Mouse (Mus musculus): ENCODE data around the gene Rpl23. TPM values are rescaled to one million over a fixed set of nuclear protein-coding genes. Genes with fewer than 3 reads are reported as not detected.
A peak's percentile ranks its signal among the peaks of the same experiment; 100 is the strongest.

Gene Rpl23
- total and polyA plus RNA-seq, 3 experiments: 255 to 1,694 (median 589) TPM

GRCm38 (mm10) chr11:97802495-97802894 lies 20.3 kb upstream of the Rpl23 start:
- Histone ChIP-seq H3K4me1 (ENCODE audit: insufficient read depth, low read depth, low read length) (peaks cover 61% of the 10 kb centered on the region), H3K36me3 (replicated peaks) (peaks cover 37% of the 10 kb centered on the region), H3K9me3 (replicated peaks) (no peaks in the 10 kb centered on the region), H3K4me3 (ENCODE audit: low read depth, low read length) (no peak overlapping the region), H3K27me3 (ENCODE audit: insufficient read depth, low read length) (no peaks in the 10 kb centered on the region)
- ATAC-seq (ENCODE audit: extremely low read depth, insufficient number of reproducible peaks, low FRiP score, poor library complexity, severe bottlenecking) (no peak), DNase-seq (ENCODE audit: low spot score) (no peak)
- TF ChIP-seq GATA2 (IDR thresholded peaks at IDR 0.05; ENCODE audit: borderline replicate concordance, low read depth, low read length) (no peak), POLR2AphosphoS5 (IDR thresholded peaks at IDR 0.05; ENCODE audit: insufficient replicate concordance, low read depth, low read length) (no peak), CTCF (IDR thresholded peaks at IDR 0.05; ENCODE audit: low read depth, low read length) (no peak), TAL1 (conservative IDR thresholded peaks at IDR 0.05; ENCODE audit: low read depth, low read length) (no peak)

DNA sequence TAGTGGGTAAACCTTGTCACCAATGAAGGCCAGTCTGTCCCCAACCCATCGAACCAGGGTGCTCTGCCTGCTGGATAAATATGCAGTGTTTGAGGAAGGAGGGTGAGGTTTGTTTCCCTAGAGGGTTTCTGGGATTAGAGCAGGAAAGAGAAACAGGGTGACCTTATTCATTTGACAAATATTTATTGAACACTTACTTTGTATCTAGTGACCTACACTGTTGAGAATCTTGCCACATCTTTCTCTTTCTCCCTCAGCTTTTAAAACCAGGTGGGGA lies 19.9 kb upstream of the Rpl23 start:
- ATAC-seq (ENCODE audit: extremely low read depth, insufficient number of reproducible peaks, low FRiP score, poor library complexity, severe bottlenecking): no peak
- H3K4me3 ChIP-seq (ENCODE audit: low read depth, low read length): no peak overlapping the region
- H3K9me3 ChIP-seq (replicated peaks): no peaks in the 10 kb centered on the region
- TF ChIP-seq POLR2AphosphoS5 (IDR thresholded peaks at IDR 0.05; ENCODE audit: insufficient replicate concordance, low read depth, low read length) (no peak), CTCF (IDR thresholded peaks at IDR 0.05; ENCODE audit: low read depth, low read length) (no peak), GATA2 (IDR thresholded peaks at IDR 0.05; ENCODE audit: borderline replicate concordance, low read depth, low read length) (no peak), TAL1 (conservative IDR thresholded peaks at IDR 0.05; ENCODE audit: low read depth, low read length) (no peak), GATA1 (IDR thresholded peaks at IDR 0.05; ENCODE audit: borderline replicate concordance, low read length) (no peak)
- no peaks in the 10 kb centered on the region for H3K27me3 ChIP-seq (ENCODE audit: insufficient read depth, low read length)
- no peak for DNase-seq (ENCODE audit: low spot score)
- H3K4me1 ChIP-seq (ENCODE audit: insufficient read depth, low read depth, low read length): peaks cover 63% of the 10 kb centered on the region
- H3K36me3 ChIP-seq (replicated peaks): peaks cover 34% of the 10 kb centered on the region

DNA sequence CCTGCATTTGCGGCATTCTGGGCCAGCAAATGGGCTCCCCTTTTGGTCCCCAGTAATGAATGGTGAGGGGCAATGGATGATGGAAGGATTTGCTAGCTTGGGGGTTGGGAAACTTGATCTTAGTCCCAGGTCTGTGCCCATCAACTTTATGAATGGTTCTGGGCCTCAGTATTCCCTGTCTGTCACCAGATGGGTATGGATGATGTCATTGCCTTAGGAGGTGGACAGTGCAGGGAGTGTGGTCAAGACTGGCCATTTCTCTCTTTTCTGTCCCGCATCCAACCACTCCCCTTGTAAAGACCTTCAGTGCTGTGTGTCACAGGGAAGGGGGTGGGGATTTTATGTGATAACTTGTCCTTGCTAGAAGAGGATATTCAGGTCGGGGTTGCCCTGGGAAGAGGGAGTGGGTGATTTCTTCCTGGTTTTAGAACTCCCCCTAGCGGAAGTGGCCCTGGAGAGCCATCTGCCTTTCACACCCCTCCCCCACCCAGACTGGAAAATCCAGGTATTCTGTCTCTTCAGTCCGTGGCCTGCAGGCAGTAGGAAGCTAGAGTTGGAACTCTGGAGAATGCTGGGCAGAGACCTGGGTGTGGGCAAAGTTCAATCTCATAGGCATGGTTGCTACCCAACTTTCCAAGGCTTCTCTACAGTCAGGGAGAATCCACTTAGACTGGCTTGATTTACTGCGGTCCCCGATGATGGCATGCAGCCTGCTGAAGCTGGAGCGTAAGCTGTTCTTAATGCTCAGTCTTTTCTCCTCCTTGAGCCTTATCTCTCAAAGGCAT lies 19.4 kb upstream of the Rpl23 start:
- DNase-seq (ENCODE audit: low spot score) (no peak), ATAC-seq (ENCODE audit: extremely low read depth, insufficient number of reproducible peaks, low FRiP score, poor library complexity, severe bottlenecking) (no peak)
- Histone ChIP-seq H3K36me3 (replicated peaks) (peaks cover 28% of the 10 kb centered on the region), H3K27me3 (ENCODE audit: insufficient read depth, low read length) (no peaks in the 10 kb centered on the region), H3K4me3 (ENCODE audit: low read depth, low read length) (peak overlapping the region; percentile 83; the same call in 1 of the 2 replicates), H3K4me1 (ENCODE audit: insufficient read depth, low read depth, low read length) (peaks cover 66% of the 10 kb centered on the region), H3K9me3 (replicated peaks) (no peaks in the 10 kb centered on the region)
- no peak for TF ChIP-seq POLR2AphosphoS5 (IDR thresholded peaks at IDR 0.05; ENCODE audit: insufficient replicate concordance, low read depth, low read length)
- TF ChIP-seq CTCF (IDR thresholded peaks at IDR 0.05; ENCODE audit: low read depth, low read length): no peak
- TF ChIP-seq GATA2 (IDR thresholded peaks at IDR 0.05; ENCODE audit: borderline replicate concordance, low read depth, low read length): no peak
- no peak for TF ChIP-seq GATA1 (IDR thresholded peaks at IDR 0.05; ENCODE audit: borderline replicate concordance, low read length)
- TF ChIP-seq TAL1 (conservative IDR thresholded peaks at IDR 0.05; ENCODE audit: low read depth, low read length): no peak

GRCm38 (mm10) chr11:97800691-97801408 lies 18.6 kb upstream of the Rpl23 start:
- Histone ChIP-seq H3K36me3 (replicated peaks) (peaks cover 21% of the 10 kb centered on the region), H3K4me3 (ENCODE audit: low read depth, low read length) (peak overlapping the region; percentile 83), H3K27me3 (ENCODE audit: insufficient read depth, low read length) (no peaks in the 10 kb centered on the region), H3K4me1 (ENCODE audit: insufficient read depth, low read depth, low read length) (peaks cover 65% of the 10 kb centered on the region), H3K9me3 (replicated peaks) (no peaks in the 10 kb centered on the region)
- TF ChIP-seq TAL1 (conservative IDR thresholded peaks at IDR 0.05; ENCODE audit: low read depth, low read length) (no peak), CTCF (IDR thresholded peaks at IDR 0.05; ENCODE audit: low read depth, low read length) (no peak)
- ATAC-seq (ENCODE audit: extremely low read depth, insufficient number of reproducible peaks, low FRiP score, poor library complexity, severe bottlenecking) (no peak), DNase-seq (ENCODE audit: low spot score) (no peak)

DNA sequence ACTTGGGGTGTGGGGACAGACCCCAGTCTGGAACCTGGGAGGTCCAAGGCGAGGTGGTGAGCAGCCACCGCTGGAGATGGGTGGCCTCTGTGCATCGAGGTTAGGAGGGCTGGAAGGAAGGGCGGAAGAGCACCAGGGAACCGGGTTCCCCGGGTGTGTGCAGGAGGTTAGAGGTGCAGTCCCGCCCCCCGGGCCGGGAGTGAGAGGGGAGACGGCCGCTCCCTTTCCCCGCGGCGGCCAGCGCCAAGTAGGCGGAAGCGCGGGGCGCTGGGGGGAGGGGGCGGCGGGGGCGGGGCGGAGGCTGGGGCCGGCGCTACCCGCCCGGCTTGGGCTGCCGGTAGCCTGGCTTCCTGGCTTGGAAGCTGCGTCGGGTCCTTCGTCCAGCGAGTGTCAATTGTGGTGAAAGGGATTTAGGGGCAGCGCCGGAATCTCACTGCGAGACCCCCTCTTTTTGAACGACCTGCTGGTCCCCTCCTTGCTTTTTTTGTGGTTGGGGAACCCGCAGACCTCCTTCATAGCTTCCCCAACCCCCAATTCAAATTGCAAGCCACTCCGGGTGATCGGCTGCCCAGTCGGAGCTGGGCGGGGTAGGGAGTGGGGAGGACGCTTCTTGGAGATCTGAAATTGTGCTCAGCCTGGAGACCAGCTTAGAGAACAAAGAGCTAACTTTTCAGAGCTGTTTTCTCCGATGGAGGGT lies 17.9 kb upstream of the Rpl23 start:
- Histone ChIP-seq H3K4me1 (ENCODE audit: insufficient read depth, low read depth, low read length) (peaks cover 59% of the 10 kb centered on the region), H3K4me3 (ENCODE audit: low read depth, low read length) (peak overlapping the region; percentile 83), H3K36me3 (replicated peaks) (peaks cover 20% of the 10 kb centered on the region), H3K9me3 (replicated peaks) (no peaks in the 10 kb centered on the region), H3K27me3 (ENCODE audit: insufficient read depth, low read length) (no peaks in the 10 kb centered on the region)
- ATAC-seq (ENCODE audit: extremely low read depth, insufficient number of reproducible peaks, low FRiP score, poor library complexity, severe bottlenecking) (peak; percentile 52; the same call in 1 of the 2 replicates), DNase-seq (ENCODE audit: low spot score) (peak; percentile 90)
- TF ChIP-seq TAL1 (conservative IDR thresholded peaks at IDR 0.05; ENCODE audit: low read depth, low read length) (no peak), GATA1 (IDR thresholded peaks at IDR 0.05; ENCODE audit: borderline replicate concordance, low read length) (no peak), POLR2AphosphoS5 (IDR thresholded peaks at IDR 0.05; ENCODE audit: insufficient replicate concordance, low read depth, low read length) (no peak), GATA2 (IDR thresholded peaks at IDR 0.05; ENCODE audit: borderline replicate concordance, low read depth, low read length) (no peak), CTCF (IDR thresholded peaks at IDR 0.05; ENCODE audit: low read depth, low read length) (no peak)
